Mouse (Mus musculus) activated CD4-positive, CD25-positive, alpha-beta regulatory T cell (primary cell): ENCODE data around the gene Gm10073. TPM values are rescaled to one million over a fixed set of nuclear protein-coding genes. Genes with fewer than 3 reads are reported as not detected.

Source experiments
- polyA plus RNA-seq, 2 experiments: library from polyadenylated mRNA; unstranded; fragments of 100-300 nt; shearing (Covaris generic); gene quantifications; one replicate each; pipeline ENCODE4 v1.2.1; 2017

Gm10073 gene
- 10 to 100 TPM in 1 of 2 experiments, 1 to 10 TPM in 1; 6.4 to 12.6 TPM for polyA plus RNA-seq

GRCm38 (mm10) chr8:106573168-106573567 lies at the start of gene Gm10073:
Gene Gm10073, minus strand, starts transcription at chr8:106573461.

GRCm38 (mm10) chr8:106603131-106603819 lies 30.0 kb upstream of the Gm10073 start, which contains the start of gene Cdh1:
Gene Cdh1, plus strand, starts transcription at chr8:106603351.

Other genes with a start within 250 kb of the Gm10073 start
- under 1 TPM in 1 of 2 experiments, not detected in 1; 0.08 TPM for gene Smpd3, start 235.5 kb downstream of the Gm10073 start, polyA plus RNA-seq
- gene Zfp90, start 158.1 kb downstream of the Gm10073 start, polyA plus RNA-seq, result 1 to 10 TPM; 3.5 to 7.0 TPM
- gene 6030452D12Rik, start 72.9 kb downstream of the Gm10073 start, polyA plus RNA-seq, result not detected
- gene Cdh3, start 62.6 kb downstream of the Gm10073 start, polyA plus RNA-seq, result under 1 TPM in 1 of 2 experiments, not detected in 1; 0.05 TPM
- 1 to 10 TPM in 1 of 2 experiments, under 1 TPM in 1; 0.52 to 1.3 TPM for gene Cdh1, start 29.9 kb upstream of the Gm10073 start, polyA plus RNA-seq
- 1 to 10 TPM; 6.1 to 7.7 TPM for gene Tango6, start 109.6 kb upstream of the Gm10073 start, polyA plus RNA-seq